Mouse (Mus musculus): ENCODE results near the gene Col9a2. TPM values are rescaled to one million over a fixed set of nuclear protein-coding genes. Genes with fewer than 3 reads are reported as not detected.

Col9a2 gene
- total RNA-seq, 2 experiments from 2014 or later: 2.2 to 3.6 TPM

DNA sequence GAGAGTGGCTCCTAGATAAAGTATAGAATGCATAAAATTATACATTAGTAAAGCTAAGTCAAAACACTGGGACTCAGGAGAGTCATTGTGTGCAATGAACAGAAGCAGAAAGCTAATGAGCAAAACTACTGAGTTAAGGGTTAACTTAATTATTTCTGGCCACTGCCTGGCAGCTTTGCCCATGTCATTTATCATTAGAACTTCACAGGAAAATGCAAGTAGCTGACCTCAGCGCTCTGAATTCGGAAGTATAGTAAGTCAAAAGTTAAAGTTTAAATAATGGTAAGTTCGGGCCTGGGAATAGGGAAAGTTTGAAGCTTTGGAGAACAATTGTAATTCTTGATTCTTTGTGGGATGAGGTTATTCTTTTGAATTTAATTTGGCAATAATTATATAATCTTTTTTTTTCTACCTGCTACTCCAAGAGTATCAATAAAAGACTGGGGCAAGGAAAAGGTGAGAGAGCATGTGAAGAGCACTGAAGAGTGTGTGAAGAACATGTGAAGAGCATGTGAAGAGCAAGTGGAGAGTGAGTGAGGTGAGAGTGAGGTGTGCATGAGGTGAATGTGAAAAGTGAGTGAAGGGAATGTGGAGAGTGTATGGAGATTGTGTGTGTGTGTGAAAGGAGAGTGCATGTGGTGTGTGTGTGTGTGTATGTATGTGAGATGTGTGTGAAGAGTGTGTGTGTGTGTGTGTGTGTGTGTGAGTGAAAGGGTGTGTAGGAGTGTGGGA lies 38.9 kb downstream of the Col9a2 start:
- DNase-seq (ENCODE audit: low spot score in 2 of 2): no peak

DNA sequence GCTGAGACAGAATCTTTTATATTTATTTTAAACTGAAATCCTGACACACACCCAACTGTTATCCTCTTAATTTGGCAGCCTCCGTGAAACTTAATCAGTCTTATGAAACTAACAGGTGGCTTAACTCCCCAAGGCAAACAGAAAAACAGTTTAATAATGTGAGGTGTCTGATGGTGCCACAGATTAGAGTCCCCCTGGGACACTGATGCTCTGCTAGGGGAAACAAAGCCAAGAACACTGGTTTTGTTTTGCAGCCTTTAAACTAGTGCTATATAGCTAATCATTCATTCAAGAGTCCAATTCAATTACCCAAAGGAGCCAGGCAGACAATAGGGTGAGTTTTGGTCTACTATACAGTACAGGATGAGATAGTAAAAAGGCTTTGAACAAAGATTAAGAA lies 41.2 kb downstream of the Col9a2 start:
- DNase-seq (ENCODE audit: low spot score in 2 of 2): peak in 1 of 2 experiments; percentile 5

DNA sequence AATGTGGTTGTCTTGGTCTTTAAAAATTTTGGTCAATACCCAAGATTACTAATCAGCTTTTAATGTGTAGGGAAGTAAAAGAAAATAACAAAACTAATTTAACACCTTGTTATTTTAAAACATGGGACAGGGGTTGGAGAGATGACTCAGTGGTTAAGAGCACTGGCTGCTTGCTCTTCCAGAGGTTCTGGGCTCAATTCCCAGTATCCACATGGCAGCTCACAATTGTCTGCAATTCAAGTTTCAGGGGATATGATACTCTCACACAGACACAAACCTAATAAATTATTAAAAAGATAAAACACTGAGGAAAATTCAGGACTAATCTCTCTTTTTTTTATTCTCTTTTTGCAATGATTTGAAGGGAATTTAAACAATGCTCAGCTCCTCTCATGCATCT lies 45.3 kb downstream of the Col9a2 start:
- no peak for DNase-seq (ENCODE audit: low spot score in 2 of 2)

DNA sequence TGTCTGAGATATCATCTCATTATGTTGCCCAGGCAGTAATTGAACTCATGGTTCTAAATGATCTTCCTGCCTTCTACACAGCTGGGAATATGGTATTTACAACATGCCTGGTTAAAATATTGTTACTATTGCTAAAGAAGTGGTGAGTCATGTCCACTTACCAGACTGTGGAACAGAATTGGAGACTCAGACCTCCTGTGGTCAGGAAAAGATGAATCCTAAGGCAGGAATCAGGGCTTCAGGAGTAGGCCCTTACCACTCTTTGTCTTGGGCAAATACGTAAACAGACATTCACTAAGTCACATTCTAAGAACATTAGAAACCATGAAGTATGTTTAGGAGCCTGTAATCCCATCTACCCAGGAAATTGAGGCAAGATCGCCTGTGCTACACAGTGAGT lies 49.5 kb downstream of the Col9a2 start:
- DNase-seq (ENCODE audit: low spot score in 2 of 2): no peak

DNA sequence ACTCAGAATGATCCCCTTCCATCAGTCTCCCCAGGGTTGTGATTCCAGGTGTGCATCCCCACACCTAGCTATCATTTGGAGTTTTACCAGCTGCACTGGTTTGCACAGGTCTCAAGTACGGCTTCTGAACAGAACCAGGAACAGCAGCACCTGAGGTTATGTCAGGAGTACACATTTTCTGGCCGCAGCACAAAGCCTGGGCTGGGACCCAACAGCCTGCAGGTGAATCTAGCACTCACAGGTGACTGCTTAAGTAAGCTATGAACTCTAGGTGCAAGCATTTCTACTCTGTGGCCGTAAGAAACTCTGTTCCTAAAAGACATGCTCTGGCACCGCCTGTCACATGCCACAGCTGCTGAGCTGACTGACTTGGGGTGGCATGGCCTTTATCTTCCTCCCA lies 51.0 kb downstream of the Col9a2 start:
- DNase-seq (ENCODE audit: low spot score in 2 of 2): no peak

DNA sequence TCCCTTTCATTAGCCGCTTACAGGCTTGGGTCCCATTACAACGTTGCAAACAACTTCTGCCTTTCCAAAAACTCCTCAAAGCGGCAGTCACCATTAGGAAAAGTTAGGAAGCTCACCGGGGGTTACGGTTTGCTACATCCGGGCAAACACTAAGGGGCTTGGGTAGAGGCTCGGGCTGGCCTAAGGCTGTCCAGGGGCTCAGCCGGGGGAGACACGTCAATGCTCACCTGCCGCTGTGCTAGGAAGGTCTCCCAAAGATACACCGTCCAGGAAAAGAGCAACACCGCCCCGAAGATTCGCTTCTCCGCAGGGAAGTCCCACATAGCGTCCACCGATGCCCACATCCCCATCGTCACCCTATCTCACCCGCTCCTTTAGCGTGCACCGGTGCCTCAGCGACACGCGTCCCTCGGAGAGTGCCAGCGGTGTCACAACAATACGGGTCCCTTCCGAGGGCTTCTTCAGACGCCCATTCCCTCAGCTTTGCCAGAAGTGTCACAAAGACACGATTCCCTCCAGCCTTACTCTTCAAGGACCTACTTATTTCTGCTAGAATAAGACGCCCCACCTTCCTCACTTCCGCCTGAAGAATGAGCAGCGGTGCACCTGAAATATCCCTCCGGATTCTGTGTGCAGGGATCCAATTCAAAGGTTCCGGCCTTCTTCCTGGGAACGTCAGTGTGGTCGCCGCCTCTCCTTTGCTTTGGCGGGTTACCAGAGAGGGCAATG lies 58.6 kb downstream of the Col9a2 start, which contains the start of gene Zmpste24:
TSS of gene Zmpste24 (minus strand) at position 592 of the 729 bp plus-strand sequence.
- DNase-seq (ENCODE audit: low spot score in 2 of 2): peak; percentile 80 to 91

DNA sequence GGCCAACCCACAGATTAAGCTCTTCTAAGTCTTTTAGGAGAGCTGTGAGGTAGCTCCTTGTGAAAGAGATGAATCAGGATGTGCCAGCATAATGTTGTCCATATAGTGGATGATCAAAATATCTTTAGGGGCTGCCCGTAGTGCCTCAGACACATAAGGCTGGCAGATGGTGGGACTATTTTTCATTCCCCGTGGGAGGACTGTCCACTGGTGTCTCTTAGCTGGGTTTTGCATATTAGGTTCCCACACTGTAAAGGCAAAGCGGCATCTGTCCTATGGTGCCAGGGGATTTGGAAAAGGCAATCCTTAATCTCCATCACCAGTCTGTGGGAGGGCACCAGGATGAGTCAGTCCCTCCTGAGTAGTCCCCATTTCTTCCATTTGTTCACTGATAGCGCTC lies 64.1 kb downstream of the Col9a2 start:
- no peak for DNase-seq (ENCODE audit: low spot score in 2 of 2)

Other genes with a start within 250 kb of the Col9a2 start
- 10 to 100 TPM; 44.8 to 46.5 TPM for gene Nfyc, start 207.8 kb upstream of the Col9a2 start, total RNA-seq (2021)
- gene Rims3, start 184.6 kb upstream of the Col9a2 start, total RNA-seq (2021): 10 to 100 TPM; 32.7 to 33.3 TPM
- 10 to 100 TPM; 10.1 to 11.8 TPM for gene Exo5, start 114.4 kb upstream of the Col9a2 start, total RNA-seq (2021)
- 1 to 10 TPM; 1.5 to 1.9 TPM for gene Zfp69, start 87.7 kb upstream of the Col9a2 start, total RNA-seq (2021)
- gene Smap2, start 22.1 kb upstream of the Col9a2 start, total RNA-seq (2021): 100 to 1,000 TPM; 162 TPM
- 10 to 100 TPM; 23.8 to 25.4 TPM for gene Zmpste24, start 58.9 kb downstream of the Col9a2 start, total RNA-seq (2021)
- not detected for gene Tmco2, start 69.8 kb downstream of the Col9a2 start, total RNA-seq (2021)
- gene Rlf, start 175.7 kb downstream of the Col9a2 start, total RNA-seq (2021): 10 to 100 TPM; 27.8 to 29.7 TPM

Data from layer of hippocampus, adult 18-20 months (tissue).